Mouse (Mus musculus) erythroblast, embryonic 14.5 days (primary cell): ENCODE results near the gene Unc119. TPM values are rescaled to one million over a fixed set of nuclear protein-coding genes. Genes with fewer than 3 reads are reported as not detected.

Source experiments
- H3K27me3 ChIP-seq: 2 replicates; pipeline ENCODE4 v1.6.1; 2012; ENCODE audit warnings: inconsistent platforms; ENCODE audit not compliant: control insufficient read depth
- H3K36me3 ChIP-seq: 2 replicates; pipeline ENCODE4 v1.6.1; 2012; ENCODE audit warnings: mild to moderate bottlenecking, inconsistent platforms; ENCODE audit not compliant: control insufficient read depth
- H3K4me1 ChIP-seq: 2 replicates; pipeline ENCODE4 v1.6.1; 2012; ENCODE audit warnings: inconsistent platforms; ENCODE audit not compliant: control insufficient read depth
- H3K4me3 ChIP-seq: replicated peaks from 2 replicates; pipeline ENCODE3; 2012; ENCODE audit warnings: moderate library complexity, mild to moderate bottlenecking, inconsistent platforms
- H3K9me3 ChIP-seq: 2 replicates; pipeline ENCODE4 v1.6.1; 2012; ENCODE audit warnings: low read length, inconsistent platforms, mixed read lengths; ENCODE audit not compliant: control insufficient read depth
- GATA1 ChIP-seq: IDR thresholded peaks from 2 replicates; pipeline ENCODE4 v1.6.1; 2012; ENCODE audit warnings: low read length, inconsistent platforms, mixed read lengths
- TAL1 ChIP-seq: IDR thresholded peaks from 3 replicates; pipeline ENCODE4 v1.6.1; 2012; ENCODE audit warnings: low read length, inconsistent platforms, mixed read lengths
- polyA plus RNA-seq: library from polyadenylated mRNA; stranded (reverse); fragments of >175 nt; gene quantifications from 2 replicates; pipeline ENCODE4 v1.2.3, GENCODE M21; 2012

Unc119 gene
- polyA plus RNA-seq, 1 experiment: 1.7 TPM

DNA sequence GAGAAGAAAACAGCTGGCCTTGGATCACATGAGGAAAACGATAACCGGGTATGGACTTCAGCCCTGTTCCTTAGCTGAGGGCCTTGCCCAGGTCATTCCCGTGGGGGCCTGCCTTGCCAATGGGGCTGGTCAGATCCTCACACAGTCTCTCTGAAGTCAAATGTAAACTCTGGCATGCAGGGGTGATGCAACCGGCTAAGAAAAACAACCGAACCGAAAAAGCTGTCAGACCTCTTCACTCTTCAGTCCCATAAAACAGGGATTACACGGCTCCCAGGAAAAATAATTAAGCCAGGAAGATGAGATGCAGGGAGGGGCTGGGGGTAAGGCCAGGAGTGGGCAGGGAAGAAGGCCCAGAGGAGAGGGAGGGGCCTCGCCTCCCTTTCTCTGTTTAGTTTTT is 20.8 kb downstream of the Unc119 start:
- Histone ChIP-seq H3K4me1 (peaks cover 16% of the 10 kb centered on the region), H3K27me3 (no peaks in the 10 kb centered on the region)

DNA sequence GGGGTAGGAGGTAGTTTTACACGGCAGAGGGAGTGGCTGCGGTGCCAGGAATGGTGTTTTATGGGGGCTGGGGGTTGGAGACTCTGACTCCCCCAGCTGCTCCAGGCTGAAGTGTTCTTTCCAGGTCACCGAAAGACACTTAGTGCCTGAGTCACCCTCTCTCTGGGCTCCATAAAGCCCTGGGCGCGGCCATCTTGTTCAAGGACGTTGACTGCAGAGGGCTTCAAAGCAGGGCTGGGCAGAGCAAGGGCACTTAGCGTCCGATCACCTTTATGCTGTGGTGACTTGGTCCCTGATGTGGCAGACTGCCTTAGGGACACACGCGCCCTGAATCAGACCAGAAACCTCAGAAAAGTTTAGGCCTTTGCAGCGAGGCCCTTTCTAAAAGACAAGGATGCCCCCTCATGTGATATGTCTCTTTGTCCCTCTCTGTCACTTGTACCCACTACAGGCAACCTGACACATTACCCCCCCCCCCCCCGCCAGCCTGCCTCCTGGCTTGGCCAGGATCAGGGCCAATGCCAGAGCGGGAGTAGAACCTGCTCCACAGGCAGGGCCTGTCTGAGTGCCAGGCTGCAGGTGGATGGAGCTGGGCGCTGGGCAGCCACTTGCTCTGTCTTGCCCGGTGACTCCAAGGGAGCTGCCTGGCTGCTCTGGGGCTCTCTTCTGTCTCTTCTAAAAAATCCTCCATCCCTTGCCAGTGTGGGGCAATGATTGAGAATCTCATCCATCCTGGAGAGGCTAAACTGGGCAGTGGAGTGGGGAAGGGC is 24.4 kb downstream of the Unc119 start:
- no peaks in the 10 kb centered on the region for H3K9me3 ChIP-seq
- no peaks in the 10 kb centered on the region for H3K27me3 ChIP-seq
- H3K4me1 ChIP-seq: no peaks in the 10 kb centered on the region
- no peak overlapping the region for H3K4me3 ChIP-seq
- TF ChIP-seq TAL1 (no peak), GATA1 (no peak)
- no peaks in the 10 kb centered on the region for H3K36me3 ChIP-seq

More for the DNA sequence above, 20.8 kb downstream of the Unc119 start:
- TF ChIP-seq GATA1: no peak
- TF ChIP-seq TAL1: no peak
- Histone ChIP-seq H3K4me3 (no peak overlapping the region), H3K9me3 (no peaks in the 10 kb centered on the region), H3K36me3 (no peaks in the 10 kb centered on the region)

DNA sequence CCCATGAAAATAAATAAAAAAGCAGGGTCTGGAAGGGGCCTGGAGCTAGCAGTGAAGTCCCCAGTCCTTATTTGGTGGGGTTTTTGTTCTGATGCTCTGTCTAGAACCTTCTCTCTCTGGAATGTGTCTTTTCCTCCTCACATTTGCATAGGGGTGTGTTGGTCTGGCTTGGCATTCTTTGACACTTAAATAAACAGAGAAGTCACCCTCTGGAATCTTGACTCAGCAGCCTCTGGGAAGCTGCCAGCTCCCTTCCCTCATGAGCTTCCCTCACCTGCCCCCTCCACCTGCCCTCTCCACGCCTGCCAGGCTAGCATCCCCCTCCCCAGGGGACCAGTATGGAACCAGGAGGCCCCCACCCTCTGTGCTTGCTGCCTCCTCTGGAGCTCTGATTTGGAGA is 27.1 kb downstream of the Unc119 start:
- Histone ChIP-seq H3K36me3 (no peaks in the 10 kb centered on the region), H3K4me1 (no peaks in the 10 kb centered on the region), H3K9me3 (no peaks in the 10 kb centered on the region), H3K27me3 (no peaks in the 10 kb centered on the region), H3K4me3 (no peak overlapping the region)
- no peak for TF ChIP-seq TAL1
- TF ChIP-seq GATA1: no peak

DNA sequence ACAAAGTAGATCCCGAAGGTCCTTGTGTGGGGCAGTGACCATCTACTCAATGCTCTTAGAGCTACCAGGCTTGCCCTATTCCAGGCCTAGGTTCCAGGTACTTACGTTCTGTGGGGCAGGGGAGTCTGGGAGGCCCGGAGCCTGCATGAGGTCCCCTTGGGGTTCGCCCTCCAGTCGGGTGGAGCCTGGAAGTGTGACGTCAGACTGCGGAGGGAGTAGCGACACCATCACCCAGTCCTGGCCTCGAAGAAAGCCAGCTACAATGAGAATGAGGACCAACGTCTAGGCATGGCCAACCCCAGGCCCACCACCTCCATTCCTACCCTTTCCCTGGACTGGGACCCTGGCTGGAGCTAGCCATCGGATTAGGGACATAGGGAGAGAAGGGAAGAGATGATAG is 28.4 kb downstream of the Unc119 start:
- H3K27me3 ChIP-seq: no peaks in the 10 kb centered on the region
- no peak for TF ChIP-seq TAL1
- H3K9me3 ChIP-seq: no peaks in the 10 kb centered on the region
- no peak overlapping the region for H3K4me3 ChIP-seq
- no peaks in the 10 kb centered on the region for H3K36me3 ChIP-seq
- no peaks in the 10 kb centered on the region for H3K4me1 ChIP-seq

DNA sequence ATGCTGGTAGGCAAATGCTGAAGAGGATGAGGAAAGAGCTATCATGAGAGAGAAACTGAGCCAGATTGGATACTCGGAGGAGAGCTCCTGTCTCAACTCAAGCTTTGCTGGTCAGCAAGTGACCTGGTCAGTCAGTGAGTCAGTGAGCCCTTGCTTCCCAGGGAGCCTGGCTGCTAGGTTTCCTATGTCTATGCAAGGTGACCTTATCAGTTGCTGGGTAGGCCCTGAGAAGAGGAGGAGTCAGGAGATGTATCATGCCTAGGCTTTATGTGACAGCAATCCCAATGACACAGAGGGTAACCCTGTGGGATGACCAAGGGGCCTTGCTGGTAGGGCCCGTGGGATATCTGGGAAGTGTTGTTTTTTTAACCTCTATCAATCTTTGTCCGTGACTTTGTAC is 28.9 kb downstream of the Unc119 start:
- Histone ChIP-seq H3K9me3 (no peaks in the 10 kb centered on the region), H3K4me3 (no peak overlapping the region), H3K4me1 (no peaks in the 10 kb centered on the region), H3K36me3 (no peaks in the 10 kb centered on the region), H3K27me3 (no peaks in the 10 kb centered on the region)
- no peak for TF ChIP-seq GATA1
- no peak for TF ChIP-seq TAL1

DNA sequence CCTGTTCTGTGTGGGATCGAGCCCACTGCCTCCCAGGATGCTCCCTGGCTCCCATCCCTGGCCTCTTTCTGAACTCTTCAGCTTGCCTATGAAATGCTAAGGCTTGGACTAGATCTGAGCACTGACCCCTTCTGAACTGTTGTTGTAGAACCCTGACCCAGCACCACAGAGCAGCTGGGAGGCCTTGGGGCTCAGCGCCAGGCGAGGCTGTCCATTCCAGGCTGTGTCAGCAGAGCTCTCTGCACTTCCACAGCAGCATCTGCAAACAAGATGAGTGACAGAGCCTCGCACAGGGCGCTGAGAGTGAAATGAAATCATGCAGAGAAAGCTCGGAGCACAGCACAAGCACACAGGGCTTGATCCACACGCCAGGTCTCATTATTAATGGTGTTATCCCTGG is 29.3 kb downstream of the Unc119 start:
- TF ChIP-seq GATA1: no peak
- no peak overlapping the region for H3K4me3 ChIP-seq
- H3K27me3 ChIP-seq: no peaks in the 10 kb centered on the region

DNA sequence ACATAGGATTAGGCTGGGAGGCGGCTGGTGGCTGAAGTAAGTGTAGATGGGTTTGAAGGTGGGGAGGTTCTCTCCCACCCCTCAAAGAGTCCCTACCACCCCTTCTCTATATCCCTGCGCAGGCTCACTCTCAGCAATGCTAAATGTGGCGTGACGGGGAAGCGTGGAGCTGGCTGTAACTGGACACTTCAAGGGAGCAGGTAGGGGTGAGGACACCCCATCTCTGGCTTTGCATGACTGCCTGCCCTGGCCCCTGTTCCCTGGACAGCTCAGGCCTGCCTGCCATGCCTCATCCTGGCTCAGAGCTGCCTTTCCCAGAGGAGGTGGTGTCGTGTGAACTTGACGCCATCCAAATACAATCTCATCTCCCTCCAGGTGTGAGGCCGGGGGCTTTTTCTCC is 30.9 kb downstream of the Unc119 start:
- no peaks in the 10 kb centered on the region for H3K27me3 ChIP-seq
- no peaks in the 10 kb centered on the region for H3K9me3 ChIP-seq
- no peak overlapping the region for H3K4me3 ChIP-seq
- H3K36me3 ChIP-seq: no peaks in the 10 kb centered on the region
- TF ChIP-seq TAL1 (no peak), GATA1 (no peak)
- H3K4me1 ChIP-seq: no peaks in the 10 kb centered on the region

More for the DNA sequence above, 29.3 kb downstream of the Unc119 start:
- H3K4me1 ChIP-seq: no peaks in the 10 kb centered on the region
- no peaks in the 10 kb centered on the region for H3K9me3 ChIP-seq
- no peaks in the 10 kb centered on the region for H3K36me3 ChIP-seq

DNA sequence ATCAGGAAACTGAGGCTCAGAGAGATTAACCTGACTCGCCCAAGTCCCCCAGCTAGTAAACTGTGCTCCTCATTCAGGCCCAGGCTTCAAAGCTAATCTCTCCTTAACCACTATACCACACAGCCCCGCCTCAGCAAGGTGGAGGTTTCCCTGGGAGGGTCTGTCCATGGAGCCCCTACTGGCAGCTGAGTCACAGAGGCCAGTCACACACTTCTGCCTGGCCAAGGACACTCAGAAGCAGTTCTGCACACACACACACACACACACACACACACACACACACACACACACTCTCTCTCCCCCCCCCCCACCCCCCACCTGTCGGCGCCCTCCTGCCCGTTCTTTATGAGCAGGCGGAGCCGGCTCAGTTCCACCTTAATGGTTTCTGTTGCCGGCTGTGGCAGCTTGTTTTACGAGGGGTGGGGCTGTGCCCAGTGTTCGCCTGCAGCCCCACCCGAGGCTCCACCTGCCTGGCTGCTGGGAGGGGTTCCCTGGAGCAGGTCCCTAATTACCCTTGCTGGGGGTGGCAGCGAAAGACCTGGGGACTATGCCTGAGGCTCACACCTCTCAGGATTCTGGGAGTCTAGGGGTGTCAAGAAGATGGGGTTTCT is 34.4 kb downstream of the Unc119 start:
- H3K9me3 ChIP-seq: no peaks in the 10 kb centered on the region
- TF ChIP-seq GATA1: no peak
- TF ChIP-seq TAL1: no peak
- H3K4me3 ChIP-seq: no peak overlapping the region

DNA sequence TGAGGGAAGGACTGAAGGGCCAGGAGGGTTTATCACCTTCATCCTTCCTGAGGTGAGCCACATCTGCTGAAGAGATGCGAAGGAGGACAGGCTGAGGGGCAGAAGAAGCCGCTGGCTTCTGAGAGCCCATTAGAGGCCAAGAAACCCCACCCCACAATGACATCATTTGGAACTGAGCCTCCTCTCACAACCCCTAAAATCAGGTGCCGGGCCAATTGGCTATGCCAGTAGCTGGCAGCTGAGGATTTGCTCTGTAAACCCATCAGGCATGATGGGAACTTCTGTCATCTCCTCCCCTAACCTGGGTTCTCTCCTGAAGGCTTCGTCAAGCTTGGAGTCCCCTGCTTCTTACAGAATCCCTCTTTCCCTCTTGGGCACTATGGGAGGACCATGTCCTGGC is 37.1 kb downstream of the Unc119 start:
- Histone ChIP-seq H3K4me1 (no peaks in the 10 kb centered on the region), H3K27me3 (no peaks in the 10 kb centered on the region), H3K36me3 (no peaks in the 10 kb centered on the region), H3K4me3 (no peak overlapping the region), H3K9me3 (no peaks in the 10 kb centered on the region)
- no peak for TF ChIP-seq GATA1
- TF ChIP-seq TAL1: no peak

More for the DNA sequence above, 34.4 kb downstream of the Unc119 start:
- no peaks in the 10 kb centered on the region for H3K36me3 ChIP-seq
- no peaks in the 10 kb centered on the region for H3K27me3 ChIP-seq
- H3K4me1 ChIP-seq: no peaks in the 10 kb centered on the region

DNA sequence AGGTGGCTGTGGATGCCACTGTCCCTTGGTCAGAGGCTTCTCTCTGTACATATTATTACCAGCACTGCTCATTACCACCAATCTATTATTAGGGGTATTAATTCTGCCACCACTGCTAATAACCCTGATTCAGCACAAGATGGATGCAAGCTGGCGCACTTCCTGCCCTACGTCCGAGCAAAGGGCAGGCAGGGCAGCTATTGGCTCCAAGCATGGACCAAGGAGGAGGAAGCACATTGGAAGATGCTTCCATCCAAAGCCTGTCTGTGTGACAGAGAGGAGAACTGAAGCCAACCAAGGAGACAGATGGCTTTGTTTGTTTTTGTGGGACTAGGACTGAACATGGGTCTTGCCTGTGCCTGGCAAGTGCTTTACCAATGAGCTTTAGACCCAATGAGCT is 37.7 kb downstream of the Unc119 start:
- Histone ChIP-seq H3K36me3 (no peaks in the 10 kb centered on the region), H3K4me1 (no peaks in the 10 kb centered on the region), H3K9me3 (no peaks in the 10 kb centered on the region), H3K27me3 (no peaks in the 10 kb centered on the region), H3K4me3 (no peak overlapping the region)
- TF ChIP-seq TAL1 (no peak), GATA1 (no peak)
